9 mouse cellular contexts compared by ENCODE assay signal in the genomic region with DNA sequence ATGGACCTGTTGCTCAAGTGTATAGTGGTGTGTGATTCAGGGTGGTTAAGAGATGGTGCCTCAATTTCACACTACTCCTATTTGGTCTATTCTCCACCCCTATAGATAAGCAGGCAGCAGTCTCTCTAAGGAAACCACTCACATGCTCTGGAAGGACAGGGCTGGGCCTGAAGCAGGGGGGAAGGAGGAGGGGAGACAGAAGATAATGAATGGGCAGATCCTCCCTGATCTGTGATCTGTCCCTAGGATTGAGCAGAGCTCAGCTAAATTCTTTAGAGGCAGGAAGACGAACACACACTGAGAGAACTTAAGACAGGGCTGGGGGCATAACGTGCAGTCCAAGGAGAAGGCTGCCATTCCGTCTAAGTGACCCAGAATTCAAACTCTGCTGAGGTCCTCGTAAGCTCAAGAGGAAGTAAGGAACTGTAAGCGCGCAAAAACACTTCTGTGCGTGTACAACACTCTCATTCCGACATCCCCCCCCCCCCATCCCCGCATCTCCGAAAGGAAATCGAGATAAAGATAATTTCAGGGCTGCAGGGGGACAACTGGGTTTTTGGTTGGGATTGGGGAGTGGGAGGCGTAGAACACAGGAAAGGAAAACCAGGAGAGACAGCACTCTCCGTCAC. TPM values are rescaled to one million over a fixed set of nuclear protein-coding genes. Genes with fewer than 3 reads are reported as not detected.
A peak's percentile ranks its signal among the peaks of the same experiment; 100 is the strongest.
DNase-seq lines count a peak whose midpoint lies in the region; ATAC-seq and TF ChIP-seq lines count a peak whose summit lies in the region.
"Had no signal": no experiment of that assay in that cellular context is flagged by ENCODE, and none has a peak within 500 bp of the region (broad histone marks: within the 10 kb centered on the region; RNA-seq: fewer than 3 reads in every experiment).

No protein-coding gene starts in this region.

- no peaks in the 10 kb centered on the region for H3K9me3 ChIP-seq in neural tube, embryonic 14.5 days (ENCODE audit: control insufficient read depth, low read length)

- no peak overlapping the region for H3K27ac ChIP-seq in embryonic fibroblast, embryonic 13.5 days (ENCODE audit: insufficient read depth, low read length)
- H3K27ac ChIP-seq in neural tube, embryonic 14.5 days (ENCODE audit: low read depth, low read length), result peak overlapping the region; percentile 7; the same call in 1 of the 2 replicates

- H3K4me3 ChIP-seq in embryonic fibroblast, embryonic 13.5 days (ENCODE audit: insufficient read depth, low read length), result peak overlapping the region; percentile 90
- peak overlapping the region; percentile 66 for H3K4me3 ChIP-seq in neural tube, embryonic 14.5 days (ENCODE audit: low read depth, low read length)

- WGBS in neural tube, embryonic 14.5 days, result 2% methylated on average over 13 of the region's 13 CpGs

- H3K27me3 ChIP-seq in neural tube, embryonic 14.5 days (ENCODE audit: control insufficient read depth, insufficient read depth, low read length), result no peaks in the 10 kb centered on the region

- peaks cover 10% of the 10 kb centered on the region for H3K4me1 ChIP-seq in embryonic fibroblast, embryonic 13.5 days (ENCODE audit: control insufficient read depth, insufficient read depth, low read length)
- peaks cover 17% of the 10 kb centered on the region for H3K4me1 ChIP-seq in neural tube, embryonic 14.5 days (ENCODE audit: control insufficient read depth, insufficient read depth, low read length)

- no peak for TF ChIP-seq CTCF in embryonic fibroblast, embryonic 13.5 days (IDR thresholded peaks at IDR 0.05; ENCODE audit: borderline replicate concordance, insufficient read depth, low read length)

- H3K4me2 ChIP-seq in neural tube, embryonic 14.5 days (ENCODE audit: low read depth, low read length), result peak overlapping the region; percentile 78

- peak overlapping the region; percentile 84 for H3K9ac ChIP-seq in neural tube, embryonic 14.5 days (replicated peaks; ENCODE audit: low read depth, low read length)

- 0 out of 2 replicates have a peak, but pooled peaks cover 9% of the 10 kb centered on the region for H3K36me3 ChIP-seq in neural tube, embryonic 14.5 days (ENCODE audit: control insufficient read depth, insufficient read depth, low read length)

- peak; percentile 42 for DNase-seq in adrenal gland, postnatal 14 days
- no peak for DNase-seq in adrenal gland, postnatal 25 days
- peak; percentile 38 for DNase-seq in 3T3-L1 (ENCODE audit: low read depth, low spot score)
- DNase-seq in kidney, postnatal 14 days, result peak; percentile 44
- DNase-seq in T-cell, adult 2 months (ENCODE audit: low spot score), result no peak
- no peak for DNase-seq in cerebellum, postnatal 14 days

- no peak for ATAC-seq in neural tube, embryonic 14.5 days (ENCODE audit: low read depth)

- TF ChIP-seq POLR2A in embryonic fibroblast, embryonic 13.5 days (IDR thresholded peaks at IDR 0.05; ENCODE audit: low read depth, low read length), result 0 out of 2 replicates have a peak, but pooled peaks have one; percentile 4

RNA-seq across cellular contexts. Expression of gene Rab5c, which starts 0.8 kb away (rescaled TPM):
- 170 and 175 TPM in 2 replicates for total RNA-seq in adrenal gland, postnatal 14 days (2021)
- total RNA-seq in adrenal gland, postnatal 25 days (2021), result 160 and 171 TPM in 2 replicates
- polyA plus RNA-seq in embryonic fibroblast, embryonic 13.5 days (2011; ENCODE audit: insufficient read length, low read depth, missing spikeins), result 163 and 168 TPM in 2 replicates
- 59.7 and 82.7 TPM in 2 replicates for polyA plus RNA-seq in neural tube, embryonic 14.5 days (2014; fragmentation: Nextera tagmentation; extraction: Ambion mirVana)

RNA-seq across cellular contexts. Expression of gene Kcnh4, which starts 22.5 kb away (rescaled TPM):
- 0.11 and 0.15 TPM in 2 replicates for total RNA-seq in adrenal gland, postnatal 14 days (2021)
- total RNA-seq in adrenal gland, postnatal 25 days (2021), result 0.21 TPM in 1 of 2 replicates, not detected in the other
- polyA plus RNA-seq in embryonic fibroblast, embryonic 13.5 days (2011; ENCODE audit: insufficient read length, low read depth, missing spikeins), result not detected in 2 replicates
- 6.4 and 10.1 TPM in 2 replicates for polyA plus RNA-seq in neural tube, embryonic 14.5 days (2014; fragmentation: Nextera tagmentation; extraction: Ambion mirVana)

RNA-seq across cellular contexts. Expression of gene Hspb9, which starts 23.6 kb away (rescaled TPM):
- total RNA-seq in adrenal gland, postnatal 14 days (2021), result not detected in 2 replicates
- not detected in 2 replicates for total RNA-seq in adrenal gland, postnatal 25 days (2021)
- polyA plus RNA-seq in embryonic fibroblast, embryonic 13.5 days (2011; ENCODE audit: insufficient read length, low read depth, missing spikeins), result not detected in 2 replicates
- polyA plus RNA-seq in neural tube, embryonic 14.5 days (2014; fragmentation: Nextera tagmentation; extraction: Ambion mirVana), result not detected in 2 replicates
- total RNA-seq: neutrophil, adult 5-6 weeks had no signal

RNA-seq across cellular contexts. Expression of gene Kat2a, which starts 25.0 kb away (rescaled TPM):
- 39.9 and 44.6 TPM in 2 replicates for total RNA-seq in adrenal gland, postnatal 14 days (2021)
- total RNA-seq in adrenal gland, postnatal 25 days (2021), result 52.2 and 53.5 TPM in 2 replicates
- polyA plus RNA-seq in embryonic fibroblast, embryonic 13.5 days (2011; ENCODE audit: insufficient read length, low read depth, missing spikeins), result 31.1 and 34.1 TPM in 2 replicates
- 55.3 and 57.0 TPM in 2 replicates for polyA plus RNA-seq in neural tube, embryonic 14.5 days (2014; fragmentation: Nextera tagmentation; extraction: Ambion mirVana)

RNA-seq across cellular contexts. Expression of gene Hcrt, which starts 25.5 kb away (rescaled TPM):
- total RNA-seq in adrenal gland, postnatal 14 days (2021), result not detected in 2 replicates
- not detected in 2 replicates for total RNA-seq in adrenal gland, postnatal 25 days (2021)
- polyA plus RNA-seq in embryonic fibroblast, embryonic 13.5 days (2011; ENCODE audit: insufficient read length, low read depth, missing spikeins), result not detected in 2 replicates
- 0.51 TPM in 1 of 2 replicates, not detected in the other for polyA plus RNA-seq in neural tube, embryonic 14.5 days (2014; fragmentation: Nextera tagmentation; extraction: Ambion mirVana)
- total RNA-seq: neutrophil, adult 5-6 weeks had no signal

Comparison
In these comparisons a context has a peak if more than half of its experiments do, and no peak if none do; other contexts are left out.
1. DNase-seq: peak in adrenal gland, postnatal 14 days (single experiment), 3T3-L1 (single experiment) and kidney, postnatal 14 days (single experiment); none in adrenal gland, postnatal 25 days (single experiment), T-cell, adult 2 months (single experiment) and cerebellum, postnatal 14 days (0 of 2).